Mouse (Mus musculus): Measurements from ENCODE around the gene Slco3a1. TPM values are rescaled to one million over a fixed set of nuclear protein-coding genes. Genes with fewer than 3 reads are reported as not detected.

Slco3a1 gene
- total RNA-seq, 4 experiments from 2014 or later: 120 to 156 (median 130) TPM

- no peak for DNase-seq (ENCODE audit: low spot score)
Observed at GRCm38 (mm10) chr7:74529183-74529757, 25.3 kb downstream of the Slco3a1 start.

GRCm38 (mm10) chr7:74528182-74528581, 26.4 kb downstream of the Slco3a1 start:
- no peak for DNase-seq (ENCODE audit: low spot score)

- DNase-seq (ENCODE audit: low spot score): no peak
Observed at GRCm38 (mm10) chr7:74527689-74528088, 26.9 kb downstream of the Slco3a1 start.

DNA sequence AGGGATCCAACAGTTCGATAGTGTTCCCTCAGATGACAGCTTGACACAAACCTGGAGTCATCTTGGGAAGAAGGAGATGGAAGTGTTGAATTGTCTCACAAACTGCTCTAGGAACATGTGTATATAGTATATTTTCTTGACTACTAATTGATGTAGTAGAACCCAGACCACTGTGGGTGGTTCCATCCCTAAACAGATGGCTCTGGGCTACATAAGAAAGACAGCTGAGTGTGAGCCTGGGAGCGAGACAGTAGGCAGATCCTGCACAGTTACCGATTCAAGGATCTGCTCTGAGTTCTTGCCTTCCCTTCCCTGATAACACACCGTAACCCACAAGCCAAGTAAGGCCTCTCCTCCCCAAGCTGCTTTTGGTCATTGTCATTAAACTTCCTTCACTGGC, 28.6 kb downstream of the Slco3a1 start:
- DNase-seq (ENCODE audit: low spot score): no peak

DNA sequence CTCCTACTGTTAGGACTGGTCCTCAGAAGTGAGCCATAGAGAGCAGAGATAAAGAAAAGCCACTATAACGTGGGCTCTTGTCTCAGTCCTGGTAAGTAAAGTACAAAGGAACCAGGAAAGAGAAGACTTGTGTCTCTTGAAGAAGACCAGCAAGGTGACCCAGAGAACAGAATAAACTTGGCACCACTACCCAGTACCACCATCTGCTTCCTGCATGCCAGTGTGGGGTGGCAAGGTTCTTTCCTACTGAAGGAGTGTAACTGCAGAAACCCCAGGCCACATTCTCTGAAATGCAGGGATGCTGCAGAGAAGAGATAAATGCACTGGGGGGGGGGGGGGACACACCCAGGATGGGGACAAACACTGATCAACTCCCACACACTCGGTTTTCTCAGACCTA, 29.0 kb downstream of the Slco3a1 start:
- DNase-seq (ENCODE audit: low spot score): no peak

GRCm38 (mm10) chr7:74524188-74524971, 30.2 kb downstream of the Slco3a1 start:
- peak; percentile 62 for DNase-seq (ENCODE audit: low spot score)

DNA sequence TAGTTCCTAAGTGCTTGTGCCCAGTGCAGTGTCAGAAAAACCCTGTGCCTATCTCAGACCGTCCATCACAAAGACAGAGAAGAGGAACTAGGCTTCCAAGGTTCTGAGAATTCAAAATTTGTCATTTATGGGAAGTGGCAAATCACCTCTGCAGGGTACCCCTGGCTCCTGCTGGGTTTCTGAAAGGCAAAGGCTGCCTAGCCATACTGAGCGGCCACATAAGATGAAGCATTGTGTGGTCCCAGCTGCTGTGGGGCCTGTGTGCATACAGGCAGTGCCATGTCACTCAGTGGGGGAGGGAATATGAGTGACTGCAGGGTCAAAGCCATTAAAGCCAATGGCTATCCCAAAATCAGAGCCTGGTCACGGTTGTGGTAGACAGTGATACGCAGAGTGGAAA, 31.5 kb downstream of the Slco3a1 start:
- no peak for DNase-seq (ENCODE audit: low spot score)

DNA sequence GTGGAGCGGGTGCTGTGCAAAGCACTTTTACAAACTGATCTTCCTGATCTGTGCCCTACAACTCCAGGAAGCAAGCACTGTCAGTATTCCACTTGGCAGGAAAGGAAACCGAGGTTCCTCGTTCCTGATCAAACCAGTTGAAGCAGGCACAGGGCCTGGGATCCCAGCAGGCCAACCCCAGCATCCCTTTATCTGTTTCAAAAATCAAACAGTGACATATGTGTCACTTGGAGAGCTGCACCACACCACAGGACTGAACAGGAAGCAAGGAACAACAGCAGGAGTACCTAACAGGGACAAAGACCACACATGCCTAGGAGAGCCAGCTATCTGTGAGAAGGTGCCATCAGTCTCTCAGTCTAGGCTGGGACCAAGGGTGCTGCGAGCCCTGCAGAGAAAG, 32.3 kb downstream of the Slco3a1 start:
- DNase-seq (ENCODE audit: low spot score): no peak

DNA sequence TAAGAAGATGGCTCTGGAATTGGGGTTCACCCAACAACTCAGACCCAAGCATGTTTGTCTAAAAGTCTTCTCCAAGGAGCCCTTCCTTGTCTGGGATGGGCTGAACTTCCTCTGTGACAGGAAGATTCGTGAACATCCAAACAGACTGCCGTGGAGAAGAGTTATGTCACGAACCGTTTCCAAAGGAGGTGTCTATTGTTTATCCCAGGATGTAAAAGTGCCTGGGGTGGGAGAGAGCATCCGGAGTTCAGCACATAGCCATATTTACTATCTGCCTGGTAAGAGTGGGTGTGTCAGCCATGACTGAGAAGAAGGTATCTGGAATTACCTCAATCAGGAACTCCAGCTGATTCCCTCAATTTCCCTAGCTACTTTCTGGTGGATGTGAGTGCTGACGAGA, 35.2 kb downstream of the Slco3a1 start:
- no peak for DNase-seq (ENCODE audit: low spot score)

DNA sequence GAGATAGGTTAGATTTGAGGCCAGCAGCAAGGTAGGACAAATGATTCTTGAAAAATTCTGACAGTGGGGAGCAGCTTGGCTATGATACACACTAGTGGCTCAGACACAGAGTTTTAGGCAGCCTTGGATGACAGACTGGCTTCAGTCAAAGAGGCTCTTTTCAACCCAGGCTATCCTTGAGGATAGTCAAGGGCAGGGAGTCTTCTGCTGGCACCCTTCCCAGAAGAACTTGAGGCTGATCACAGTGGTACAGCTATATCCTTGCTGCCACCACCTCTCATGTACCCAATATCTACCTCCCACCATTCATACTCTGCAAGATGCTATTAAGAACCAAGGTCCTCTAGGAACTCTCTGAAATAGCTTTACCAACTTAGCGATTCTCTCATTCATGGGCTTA, 35.8 kb downstream of the Slco3a1 start:
- DNase-seq (ENCODE audit: low spot score): no peak

DNA sequence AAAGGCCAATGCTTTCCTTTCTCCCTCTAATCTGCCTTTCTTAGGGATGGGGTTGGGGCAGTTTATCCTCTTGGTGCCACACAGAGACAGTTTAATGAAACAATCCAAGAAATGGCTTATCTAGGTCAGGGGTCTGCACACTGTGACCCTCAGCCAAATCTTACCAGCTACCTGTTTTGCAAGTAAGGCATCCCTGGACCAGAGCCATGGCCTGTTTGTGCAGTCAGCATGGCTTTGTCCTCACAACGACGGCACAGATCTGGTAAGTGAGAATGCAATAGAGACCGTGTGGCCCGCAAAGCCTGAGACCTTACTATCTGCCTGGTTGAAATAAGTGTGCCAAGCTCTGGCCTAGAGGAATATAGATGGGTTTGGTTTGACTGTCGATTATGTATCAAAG, 36.3 kb downstream of the Slco3a1 start:
- DNase-seq (ENCODE audit: low spot score): no peak

DNA sequence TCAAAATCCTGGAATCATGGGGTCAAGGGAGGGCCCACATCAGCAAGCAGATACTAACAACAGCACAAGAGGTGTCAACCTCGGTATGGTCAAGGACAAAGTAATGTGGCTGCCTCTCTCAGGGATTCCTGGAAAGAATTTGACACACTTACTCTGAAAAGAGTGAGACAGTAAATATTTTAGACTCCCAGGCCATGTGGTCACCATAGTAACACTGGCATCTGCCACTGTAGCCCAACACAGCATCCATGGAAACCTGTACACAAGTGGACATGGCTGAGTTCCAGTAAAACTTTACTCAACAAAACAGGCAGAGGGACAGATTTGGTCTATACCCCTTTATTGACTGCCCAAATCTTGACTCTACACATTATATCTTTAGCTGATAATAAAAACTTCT, 43.9 kb downstream of the Slco3a1 start:
- peak; percentile 57 for DNase-seq (ENCODE audit: low spot score)

DNA sequence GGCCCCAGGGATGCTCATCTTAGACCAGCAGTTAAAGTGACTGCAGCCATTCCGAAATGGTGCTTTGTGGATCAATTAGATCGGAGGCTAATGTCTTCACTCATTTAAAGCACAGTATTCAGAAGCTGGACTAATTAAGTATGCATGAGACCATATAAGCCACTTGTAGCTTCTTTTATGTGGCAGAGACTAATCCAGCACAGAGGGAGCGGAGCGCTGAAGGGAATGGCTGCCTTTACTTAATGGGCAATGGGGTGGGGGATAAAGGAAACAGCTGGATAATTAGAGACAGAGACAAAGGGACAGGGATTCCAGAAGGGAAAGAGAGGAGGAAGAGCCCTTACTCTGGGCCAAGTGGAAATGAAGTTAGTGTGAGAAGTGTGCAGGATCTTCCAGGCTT, 46.4 kb downstream of the Slco3a1 start:
- no peak for DNase-seq (ENCODE audit: low spot score)

DNA sequence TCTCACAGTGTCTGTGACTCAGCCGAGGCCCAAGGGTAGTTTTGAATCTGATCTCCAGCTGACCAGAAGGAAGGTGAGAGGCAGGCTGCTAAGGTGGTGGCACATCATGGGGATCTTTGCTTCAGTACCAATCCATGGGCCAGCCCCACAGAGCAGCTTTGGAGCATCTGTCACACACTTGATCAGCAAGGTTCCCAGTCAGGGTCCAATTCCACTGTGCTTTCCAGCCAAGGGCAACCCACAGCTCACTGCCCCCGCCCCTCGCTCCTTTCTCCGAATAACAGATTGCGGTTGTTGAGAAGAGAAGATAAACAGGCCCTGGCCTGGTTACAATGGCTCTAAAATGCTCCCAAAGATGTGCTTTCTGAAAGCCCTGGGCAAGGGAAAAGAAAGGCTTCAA, 47.7 kb downstream of the Slco3a1 start:
- DNase-seq (ENCODE audit: low spot score): no peak

GRCm38 (mm10) chr7:74505635-74506034, 48.9 kb downstream of the Slco3a1 start:
- DNase-seq (ENCODE audit: low spot score): no peak

- DNase-seq (ENCODE audit: low spot score): no peak
Observed at GRCm38 (mm10) chr7:74501187-74501586, 53.4 kb downstream of the Slco3a1 start.

GRCm38 (mm10) chr7:74499470-74499869, 55.1 kb downstream of the Slco3a1 start:
- DNase-seq (ENCODE audit: low spot score): peak; percentile 24

GRCm38 (mm10) chr7:74498266-74498980, 56.2 kb downstream of the Slco3a1 start:
- DNase-seq (ENCODE audit: low spot score): no peak

GRCm38 (mm10) chr7:74497203-74497602, 57.4 kb downstream of the Slco3a1 start:
- DNase-seq (ENCODE audit: low spot score): no peak

GRCm38 (mm10) chr7:74495451-74495850, 59.1 kb downstream of the Slco3a1 start:
- DNase-seq (ENCODE audit: low spot score): no peak

GRCm38 (mm10) chr7:74493775-74494174, 60.8 kb downstream of the Slco3a1 start:
- peak; percentile 37 for DNase-seq (ENCODE audit: low spot score)

DNA sequence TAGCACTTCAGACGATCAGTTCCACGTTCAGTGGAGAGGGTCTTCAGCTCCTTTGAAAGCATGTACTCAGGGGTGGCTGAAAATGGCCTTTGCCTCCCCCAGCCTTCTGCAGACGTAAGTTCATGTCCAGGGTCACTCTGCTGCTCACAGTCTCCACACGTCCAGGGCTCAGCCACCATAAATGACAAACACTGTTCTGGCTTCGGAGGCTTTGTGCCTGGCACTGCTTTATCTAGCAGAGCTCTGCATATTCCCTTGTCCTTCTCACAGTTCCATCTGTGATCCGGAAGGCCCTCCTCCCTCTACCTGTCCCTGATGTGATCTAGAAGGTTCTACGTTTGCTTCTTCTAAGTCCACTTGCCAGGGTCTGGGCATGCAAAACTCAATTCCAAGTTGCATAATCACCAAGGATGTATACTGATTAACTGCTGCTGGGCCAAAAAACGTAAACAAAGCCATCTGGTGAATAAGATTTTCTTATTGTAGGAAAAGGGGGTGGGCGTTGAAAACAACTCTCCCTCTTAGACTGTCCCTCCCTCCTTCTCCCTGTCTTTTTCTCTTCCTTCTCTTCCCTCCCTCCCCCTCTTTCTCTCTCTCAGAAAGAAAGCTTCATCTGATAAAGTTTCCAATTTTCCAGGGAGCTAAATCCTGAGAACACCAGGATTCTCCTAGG, 62.8 kb downstream of the Slco3a1 start:
- no peak for DNase-seq (ENCODE audit: low spot score)
